Mouse (Mus musculus) testis, adult 2 months (tissue): ENCODE measurements around the gene Rtn4r.

Experiments
- CTCF ChIP-seq: fragments of 200-500 bp; IDR thresholded peaks from 2 replicates; pipeline ENCODE4 v1.5.1; 2012; ENCODE audit warnings: low read depth, mild to moderate bottlenecking, inconsistent platforms, low read length, moderate library complexity; ENCODE audit not compliant: control insufficient read depth, insufficient read depth, insufficient replicate concordance
- POLR2A ChIP-seq: fragments of 200-500 bp; IDR thresholded peaks from 2 replicates; pipeline ENCODE4 v1.6.1; 2012; ENCODE audit warnings: low read depth, mild to moderate bottlenecking, inconsistent platforms, low read length, moderate library complexity; ENCODE audit not compliant: control insufficient read depth

- TF ChIP-seq POLR2A: no peak
- TF ChIP-seq CTCF: no peak
Observed at GRCm38 (mm10) chr16:18144201-18144600, 16.8 kb downstream of the Rtn4r start.
